Mouse (Mus musculus): ENCODE data around the gene Sept1.

DNA sequence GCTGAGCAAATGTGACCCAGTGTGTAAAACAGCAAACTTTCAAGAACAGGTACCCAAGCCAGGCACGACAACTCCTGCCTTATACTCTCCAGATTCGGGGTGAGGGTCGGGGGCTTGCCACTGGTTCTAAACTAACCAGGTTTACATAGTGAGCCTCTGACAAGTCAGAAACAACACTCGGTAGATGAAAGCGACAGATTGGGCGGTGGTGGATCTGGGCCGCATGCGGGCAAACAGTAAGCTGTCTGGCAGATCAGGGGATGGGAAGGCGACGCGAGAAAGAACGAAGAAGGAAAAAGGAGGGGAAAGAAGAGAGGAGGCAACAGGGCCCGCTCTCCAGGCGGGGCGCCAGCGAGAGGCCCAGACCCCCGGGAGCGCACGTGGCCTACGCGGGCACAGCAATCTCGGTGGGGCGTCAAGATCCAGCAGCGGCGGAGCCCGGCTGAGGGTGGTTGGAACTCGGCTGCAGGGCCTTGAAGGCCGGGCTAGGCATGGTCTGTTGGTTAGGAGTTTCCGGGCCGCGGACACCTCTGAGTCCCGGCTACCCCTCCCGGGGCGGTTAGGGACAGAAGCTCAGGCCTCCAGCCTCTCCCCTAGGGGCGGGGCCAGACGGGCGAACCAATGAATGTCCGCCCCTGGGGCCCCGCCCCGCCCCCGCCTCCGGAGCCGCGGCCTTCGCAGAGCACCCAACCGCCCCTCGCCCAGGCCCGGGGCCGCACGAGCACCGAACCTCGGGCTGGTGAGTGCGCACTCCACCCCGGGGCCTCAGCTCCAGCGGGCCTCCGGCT, 11.1 kb upstream of the Sept1 start, which contains the start of gene Zfp771:
- TF ChIP-seq POLR2A (IDR thresholded peaks at IDR 0.05; ENCODE audit: borderline replicate concordance, insufficient read depth, low read length) (peak; percentile 58), CTCF (IDR thresholded peaks at IDR 0.05; ENCODE audit: borderline replicate concordance, insufficient read depth, low read depth, low read length) (no peak)

Measured in cerebellum, adult 2 months (tissue).